Mouse (Mus musculus): ENCODE data around the gene Slc17a4.

DNA sequence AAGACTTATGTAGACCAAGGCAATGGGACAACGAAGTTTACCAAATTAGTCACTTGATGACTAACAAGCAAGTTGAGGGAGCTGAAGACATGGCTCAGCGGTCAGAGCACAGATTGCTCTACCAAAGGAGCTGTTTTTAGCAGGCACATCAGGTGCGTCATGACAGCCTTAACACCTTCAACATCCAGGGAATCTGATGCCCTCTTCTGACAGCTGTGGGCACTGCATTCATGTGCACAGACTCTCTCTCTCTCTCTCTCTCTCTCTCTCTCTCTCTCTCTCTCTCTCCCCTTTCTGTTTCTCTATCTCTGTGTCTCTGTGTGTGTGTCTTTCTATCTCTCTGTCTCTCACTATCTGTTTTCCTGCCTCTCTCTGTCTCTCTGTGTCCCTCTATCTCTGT, 36.1 kb upstream of the Slc17a4 start:
- peak; percentile 51; the same call in 1 of the 2 replicates for TF ChIP-seq CTCF (IDR thresholded peaks at IDR 0.05; ENCODE audit: extremely low read depth, insufficient read length, insufficient replicate concordance, low read depth, low read length)
- no peak for TF ChIP-seq POLR2A (IDR thresholded peaks at IDR 0.05; ENCODE audit: low read depth, low read length)

All from small intestine, adult 2 months (tissue).